Mouse (Mus musculus): ENCODE results near the gene Hao2. TPM values are rescaled to one million over a fixed set of nuclear protein-coding genes. Genes with fewer than 3 reads are reported as not detected.

Gene Hao2
- polyA plus RNA-seq, 1 experiment: 1.1 TPM

DNA sequence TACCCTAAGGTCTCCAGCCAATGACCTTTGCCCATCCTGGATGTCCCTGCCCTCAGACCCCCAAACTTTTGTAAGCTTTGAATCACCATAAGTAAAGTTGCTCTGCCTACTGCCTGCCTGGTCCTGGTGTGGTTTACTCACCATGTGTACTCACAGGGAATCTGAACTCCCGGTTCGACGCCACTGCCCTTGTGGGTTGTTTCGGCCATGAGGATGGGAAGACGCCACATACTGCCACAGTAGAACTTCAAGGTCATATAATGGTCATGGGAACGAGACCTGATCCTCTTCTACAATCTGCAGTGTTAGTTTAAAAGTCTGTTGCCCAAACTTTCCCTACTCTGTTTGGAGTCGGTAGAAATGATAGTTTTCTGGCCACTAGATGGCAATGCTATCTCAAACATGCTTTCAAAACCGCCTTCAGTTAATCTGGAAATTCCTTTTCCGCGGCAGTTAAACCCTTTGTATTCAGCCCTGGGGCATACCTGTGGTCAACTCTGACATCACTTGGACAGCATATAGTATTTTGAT lies 2.1 kb upstream of the Hao2 start:
- Histone ChIP-seq H3K4me1 (ENCODE audit: control insufficient read depth, insufficient read depth, low read length) (no peaks in the 10 kb centered on the region), H3K36me3 (ENCODE audit: control insufficient read depth, insufficient read depth, low read length) (no peaks in the 10 kb centered on the region), H3K27ac (ENCODE audit: control insufficient read depth, insufficient read depth, low read depth, low read length) (peak overlapping the region; percentile 5; the same call in 1 of the 2 replicates), H3K27me3 (ENCODE audit: control insufficient read depth, insufficient read depth, low read length) (no peaks in the 10 kb centered on the region), H3K4me3 (ENCODE audit: control insufficient read depth, low read depth, low read length) (no peak overlapping the region)
- TF ChIP-seq POLR2A (IDR thresholded peaks at IDR 0.05; ENCODE audit: control insufficient read depth, low read depth, low read length) (no peak), CTCF (IDR thresholded peaks at IDR 0.05; ENCODE audit: control insufficient read depth, insufficient read depth, insufficient replicate concordance, low read depth, low read length) (no peak; the same call in 1 of the 2 replicates)

DNA sequence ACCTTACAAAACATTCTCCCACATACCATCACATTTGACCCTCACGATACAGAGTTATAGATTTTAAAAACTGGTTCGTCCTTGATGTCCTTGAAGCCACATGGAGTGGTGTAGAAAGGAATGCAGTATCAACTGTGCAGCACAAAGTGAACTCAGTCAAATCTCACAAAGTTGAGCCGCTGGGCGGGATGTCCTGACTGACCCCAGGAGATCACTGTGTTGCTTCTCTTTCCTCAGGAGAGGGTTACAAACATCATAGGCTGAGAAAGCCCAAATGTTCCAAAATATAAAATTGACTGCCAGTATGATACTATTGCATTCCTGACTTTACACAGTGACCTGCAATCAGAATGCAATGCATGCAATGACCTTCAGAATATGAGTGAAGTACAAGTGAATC lies 2.6 kb downstream of the Hao2 start:
- no peak overlapping the region for H3K27ac ChIP-seq (ENCODE audit: control insufficient read depth, insufficient read depth, low read depth, low read length)

DNA sequence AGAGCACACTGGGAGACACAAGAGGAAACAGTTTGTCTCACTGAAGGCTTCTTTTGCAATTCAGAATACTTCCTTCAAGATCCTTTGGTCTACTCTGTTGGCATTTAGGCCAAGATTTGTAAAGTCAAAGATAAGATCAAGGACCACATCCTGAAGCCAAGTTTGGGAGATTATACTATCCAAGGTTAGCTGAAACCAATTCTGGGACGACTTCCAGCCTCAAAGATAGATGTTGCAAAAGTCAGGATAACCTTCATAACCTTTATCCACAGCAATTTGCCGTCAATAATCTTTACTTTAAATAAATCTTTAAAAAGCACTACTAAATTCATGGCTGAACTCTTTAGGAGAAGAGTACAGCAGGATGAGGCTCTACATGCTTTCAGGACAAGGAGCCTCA lies 4.8 kb downstream of the Hao2 start:
- no peak overlapping the region; the same call in 1 of the 2 replicates for H3K27ac ChIP-seq (ENCODE audit: control insufficient read depth, insufficient read depth, low read depth, low read length)
- TF ChIP-seq POLR2A (IDR thresholded peaks at IDR 0.05; ENCODE audit: control insufficient read depth, low read depth, low read length) (no peak), CTCF (IDR thresholded peaks at IDR 0.05; ENCODE audit: control insufficient read depth, insufficient read depth, insufficient replicate concordance, low read depth, low read length) (no peak)
- H3K4me3 ChIP-seq (ENCODE audit: control insufficient read depth, low read depth, low read length): no peak overlapping the region
- no peaks in the 10 kb centered on the region for H3K4me1 ChIP-seq (ENCODE audit: control insufficient read depth, insufficient read depth, low read length)
- no peaks in the 10 kb centered on the region for H3K36me3 ChIP-seq (ENCODE audit: control insufficient read depth, insufficient read depth, low read length)
- H3K27me3 ChIP-seq (ENCODE audit: control insufficient read depth, insufficient read depth, low read length): no peaks in the 10 kb centered on the region

More for the DNA sequence above, 2.6 kb downstream of the Hao2 start:
- Histone ChIP-seq H3K4me1 (ENCODE audit: control insufficient read depth, insufficient read depth, low read length) (no peaks in the 10 kb centered on the region), H3K36me3 (ENCODE audit: control insufficient read depth, insufficient read depth, low read length) (no peaks in the 10 kb centered on the region), H3K4me3 (ENCODE audit: control insufficient read depth, low read depth, low read length) (no peak overlapping the region), H3K27me3 (ENCODE audit: control insufficient read depth, insufficient read depth, low read length) (no peaks in the 10 kb centered on the region)
- TF ChIP-seq POLR2A (IDR thresholded peaks at IDR 0.05; ENCODE audit: control insufficient read depth, low read depth, low read length) (no peak), CTCF (IDR thresholded peaks at IDR 0.05; ENCODE audit: control insufficient read depth, insufficient read depth, insufficient replicate concordance, low read depth, low read length) (no peak)

DNA sequence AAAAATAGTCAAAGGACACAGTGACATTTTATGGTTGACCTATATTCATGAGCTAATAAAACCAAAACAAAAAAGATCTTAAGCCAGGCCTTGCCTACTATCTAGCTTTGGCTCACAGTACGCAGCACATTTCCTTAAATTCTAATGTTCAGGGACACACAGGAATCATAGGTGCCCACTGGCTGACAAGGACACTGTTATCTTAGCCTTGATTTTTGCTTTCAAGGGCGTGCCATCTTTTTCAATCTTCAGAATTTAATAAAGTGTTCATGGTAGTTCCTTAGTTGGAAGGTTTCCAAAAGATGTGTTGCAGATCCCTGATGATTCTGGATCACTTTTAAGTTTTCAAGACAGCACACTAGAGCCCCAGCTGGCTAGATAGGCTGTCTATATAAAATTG lies 12.2 kb downstream of the Hao2 start:
- H3K27ac ChIP-seq (ENCODE audit: control insufficient read depth, insufficient read depth, low read depth, low read length): peak overlapping the region; percentile 74
- H3K27me3 ChIP-seq (ENCODE audit: control insufficient read depth, insufficient read depth, low read length): no peaks in the 10 kb centered on the region
- no peaks in the 10 kb centered on the region for H3K36me3 ChIP-seq (ENCODE audit: control insufficient read depth, insufficient read depth, low read length)
- no peak for TF ChIP-seq POLR2A (IDR thresholded peaks at IDR 0.05; ENCODE audit: control insufficient read depth, low read depth, low read length)
- TF ChIP-seq CTCF (IDR thresholded peaks at IDR 0.05; ENCODE audit: control insufficient read depth, insufficient read depth, insufficient replicate concordance, low read depth, low read length): no peak
- no peaks in the 10 kb centered on the region for H3K4me1 ChIP-seq (ENCODE audit: control insufficient read depth, insufficient read depth, low read length)
- H3K4me3 ChIP-seq (ENCODE audit: control insufficient read depth, low read depth, low read length): no peak overlapping the region

DNA sequence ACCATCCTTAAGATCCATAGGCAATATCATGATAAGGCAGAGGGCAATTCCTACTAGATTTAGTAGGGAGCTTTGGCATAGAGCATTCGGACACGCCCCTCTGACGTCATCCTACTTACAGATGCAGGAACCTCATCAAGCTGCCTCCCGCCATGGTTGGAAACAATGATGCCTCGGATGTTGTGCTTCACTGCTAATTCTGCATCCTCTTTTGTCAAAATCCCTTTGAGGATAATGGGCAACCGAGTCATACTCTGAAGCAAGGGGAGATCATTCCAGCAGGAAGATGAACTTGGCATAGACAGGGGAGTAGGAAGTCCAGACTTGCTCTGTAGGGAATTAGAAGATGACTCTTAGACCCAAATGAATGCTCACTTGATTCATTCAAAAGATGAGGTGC lies 12.8 kb downstream of the Hao2 start:
- no peaks in the 10 kb centered on the region for H3K36me3 ChIP-seq (ENCODE audit: control insufficient read depth, insufficient read depth, low read length)
- H3K4me3 ChIP-seq (ENCODE audit: control insufficient read depth, low read depth, low read length): no peak overlapping the region
- no peaks in the 10 kb centered on the region for H3K4me1 ChIP-seq (ENCODE audit: control insufficient read depth, insufficient read depth, low read length)
- peak overlapping the region; percentile 9; the same call in 1 of the 2 replicates for H3K27ac ChIP-seq (ENCODE audit: control insufficient read depth, insufficient read depth, low read depth, low read length)
- H3K27me3 ChIP-seq (ENCODE audit: control insufficient read depth, insufficient read depth, low read length): no peaks in the 10 kb centered on the region
- TF ChIP-seq CTCF (IDR thresholded peaks at IDR 0.05; ENCODE audit: control insufficient read depth, insufficient read depth, insufficient replicate concordance, low read depth, low read length) (no peak), POLR2A (IDR thresholded peaks at IDR 0.05; ENCODE audit: control insufficient read depth, low read depth, low read length) (no peak)

DNA sequence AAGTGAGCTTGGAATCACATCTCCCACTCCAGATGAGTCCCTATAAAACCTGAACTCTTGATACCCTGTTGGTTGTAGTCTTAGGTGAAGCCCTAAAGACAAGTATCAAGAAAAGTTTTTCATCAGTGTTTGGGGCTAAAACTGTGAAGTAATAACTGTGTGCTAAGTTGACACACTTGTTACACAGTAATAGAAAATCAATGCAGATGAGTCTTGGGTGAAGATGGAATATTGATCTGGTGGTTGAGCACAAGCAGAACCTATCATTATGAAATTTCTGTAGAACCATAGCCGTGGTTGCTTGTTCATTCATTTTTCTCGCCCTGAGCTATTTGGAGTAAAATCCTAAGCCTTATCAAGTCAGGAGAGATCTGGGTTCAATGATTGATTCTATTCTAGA lies 24.8 kb downstream of the Hao2 start:
- H3K36me3 ChIP-seq (ENCODE audit: control insufficient read depth, insufficient read depth, low read length): no peaks in the 10 kb centered on the region
- H3K4me1 ChIP-seq (ENCODE audit: control insufficient read depth, insufficient read depth, low read length): no peaks in the 10 kb centered on the region
- TF ChIP-seq POLR2A (IDR thresholded peaks at IDR 0.05; ENCODE audit: control insufficient read depth, low read depth, low read length): no peak
- TF ChIP-seq CTCF (IDR thresholded peaks at IDR 0.05; ENCODE audit: control insufficient read depth, insufficient read depth, insufficient replicate concordance, low read depth, low read length): no peak
- no peaks in the 10 kb centered on the region for H3K27me3 ChIP-seq (ENCODE audit: control insufficient read depth, insufficient read depth, low read length)
- H3K4me3 ChIP-seq (ENCODE audit: control insufficient read depth, low read depth, low read length): no peak overlapping the region
- H3K27ac ChIP-seq (ENCODE audit: control insufficient read depth, insufficient read depth, low read depth, low read length): no peak overlapping the region

DNA sequence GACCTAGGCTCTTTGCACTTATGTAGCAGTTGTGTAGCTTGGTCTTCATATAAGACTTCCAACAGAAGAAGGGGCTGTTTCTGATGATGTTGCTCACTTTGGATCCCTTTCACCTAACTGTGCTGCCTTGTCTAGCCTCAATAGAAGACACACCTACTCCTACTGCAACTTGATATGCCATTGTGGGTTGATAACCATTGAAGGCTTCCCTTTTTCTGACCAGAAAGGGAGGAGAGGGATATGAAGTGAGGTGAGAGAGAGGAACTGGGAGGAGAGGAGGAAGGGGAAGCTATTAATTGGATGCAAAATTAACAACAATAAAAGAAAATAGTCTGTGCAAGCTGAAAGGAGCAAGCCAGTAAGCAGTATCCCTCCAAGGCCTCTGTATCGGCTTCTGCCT lies 30.2 kb downstream of the Hao2 start:
- no peaks in the 10 kb centered on the region for H3K4me1 ChIP-seq (ENCODE audit: control insufficient read depth, insufficient read depth, low read length)
- H3K27ac ChIP-seq (ENCODE audit: control insufficient read depth, insufficient read depth, low read depth, low read length): no peak overlapping the region
- TF ChIP-seq POLR2A (IDR thresholded peaks at IDR 0.05; ENCODE audit: control insufficient read depth, low read depth, low read length) (no peak), CTCF (IDR thresholded peaks at IDR 0.05; ENCODE audit: control insufficient read depth, insufficient read depth, insufficient replicate concordance, low read depth, low read length) (no peak)
- H3K27me3 ChIP-seq (ENCODE audit: control insufficient read depth, insufficient read depth, low read length): no peaks in the 10 kb centered on the region
- no peaks in the 10 kb centered on the region for H3K36me3 ChIP-seq (ENCODE audit: control insufficient read depth, insufficient read depth, low read length)
- no peak overlapping the region for H3K4me3 ChIP-seq (ENCODE audit: control insufficient read depth, low read depth, low read length)

DNA sequence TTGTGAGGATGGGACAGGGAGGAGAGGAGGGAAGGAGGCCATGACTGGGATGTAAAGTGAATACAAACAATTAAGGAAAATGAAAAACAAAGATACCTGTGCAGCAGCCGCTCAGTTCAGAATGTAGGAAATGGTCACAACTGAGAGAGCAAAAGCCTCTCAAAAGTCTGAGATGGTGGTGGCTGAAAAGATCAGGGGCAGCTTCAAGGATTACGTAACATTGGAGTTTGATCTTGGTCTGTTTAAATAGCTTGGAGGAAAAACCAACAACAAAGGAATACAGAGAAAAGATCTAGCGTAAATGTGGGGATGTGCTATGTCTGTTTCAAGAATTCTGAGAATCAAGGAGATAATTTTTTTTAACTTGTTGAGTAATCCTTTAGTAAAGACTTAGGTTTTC lies 33.5 kb downstream of the Hao2 start, which contains the start of gene Hsd3b1:
Gene Hsd3b1, minus strand, starts transcription at position 219 of the 400 bp plus-strand sequence.
- no peak within 1 kb of the TSS for H3K4me3 ChIP-seq (ENCODE audit: control insufficient read depth, low read depth, low read length)
- no peaks in the 10 kb centered on the region for H3K4me1 ChIP-seq (ENCODE audit: control insufficient read depth, insufficient read depth, low read length)
- TF ChIP-seq CTCF (IDR thresholded peaks at IDR 0.05; ENCODE audit: control insufficient read depth, insufficient read depth, insufficient replicate concordance, low read depth, low read length) (no peak), POLR2A (IDR thresholded peaks at IDR 0.05; ENCODE audit: control insufficient read depth, low read depth, low read length) (no peak)

More for the DNA sequence above, 33.5 kb downstream of the Hao2 start, which contains the start of gene Hsd3b1:
- no peaks in the 10 kb centered on the region for H3K27me3 ChIP-seq (ENCODE audit: control insufficient read depth, insufficient read depth, low read length)
- H3K36me3 ChIP-seq (ENCODE audit: control insufficient read depth, insufficient read depth, low read length): no peaks in the 10 kb centered on the region
- H3K27ac ChIP-seq (ENCODE audit: control insufficient read depth, insufficient read depth, low read depth, low read length): no peak within 1 kb of the TSS
